Mouse (Mus musculus) megakaryocyte, embryonic 14.5 days (primary cell): ENCODE data around the gene Ubr3.

ENCODE experiments used
- FLI1 ChIP-seq: IDR thresholded peaks from 2 replicates; pipeline ENCODE4 v1.6.1; 2012; ENCODE audit warnings: low read length, inconsistent platforms, mixed read lengths
- GATA1 ChIP-seq: IDR thresholded peaks from 3 replicates; pipeline ENCODE4 v1.6.1; 2012; ENCODE audit warnings: mixed read lengths, low read length, inconsistent platforms, borderline replicate concordance

GRCm38 (mm10) chr2:69957622-69958021 lies 60.6 kb downstream of the Ubr3 start:
- TF ChIP-seq FLI1 (no peak), GATA1 (no peak)
